Mouse (Mus musculus) ES-E14 (cell line): Measurements from ENCODE around the gene Gramd1b.

Experiments
- CHD2 ChIP-seq: IDR thresholded peaks from 2 replicates; pipeline ENCODE4 v1.6.1; 2014; ENCODE audit warnings: mild to moderate bottlenecking, low read depth, low read length, inconsistent platforms
- HCFC1 ChIP-seq: IDR thresholded peaks from 2 replicates; pipeline ENCODE4 v1.6.1; 2012; ENCODE audit warnings: low read length, inconsistent platforms, borderline replicate concordance; ENCODE audit not compliant: insufficient read depth
- ZNF384 ChIP-seq: IDR thresholded peaks from 2 replicates; pipeline ENCODE4 v1.6.1; 2012; ENCODE audit warnings: low read depth, low read length, inconsistent platforms

- TF ChIP-seq HCFC1 = no peak
- TF ChIP-seq ZNF384 = no peak
- TF ChIP-seq CHD2 = no peak
Measured at GRCm38 (mm10) chr9:40324232-40324792, 206.9 kb downstream of the Gramd1b start.
